Mouse (Mus musculus) frontal cortex, postnatal 14 days (tissue): ENCODE measurements at regions not wholly inside any gene's neighbourhood (a gene's known extent, or its start where the extent isn't known, plus 50 kb on each side); places are given as distances from the start of the nearest gene placed in this dataset.
A peak's percentile ranks its signal among the peaks of the same experiment; 100 is the strongest.

Experiments used
- DNase-seq, 2 experiments: peaks; one replicate each; pipeline ENCODE4 v3.0.0; 2022; ENCODE audit warnings: low spot score in 2 of 2

- DNase-seq = no peak
Observed at GRCm38 (mm10) chr17:81185685-81186084, 120.8 kb upstream of the Thumpd2 start.

DNA sequence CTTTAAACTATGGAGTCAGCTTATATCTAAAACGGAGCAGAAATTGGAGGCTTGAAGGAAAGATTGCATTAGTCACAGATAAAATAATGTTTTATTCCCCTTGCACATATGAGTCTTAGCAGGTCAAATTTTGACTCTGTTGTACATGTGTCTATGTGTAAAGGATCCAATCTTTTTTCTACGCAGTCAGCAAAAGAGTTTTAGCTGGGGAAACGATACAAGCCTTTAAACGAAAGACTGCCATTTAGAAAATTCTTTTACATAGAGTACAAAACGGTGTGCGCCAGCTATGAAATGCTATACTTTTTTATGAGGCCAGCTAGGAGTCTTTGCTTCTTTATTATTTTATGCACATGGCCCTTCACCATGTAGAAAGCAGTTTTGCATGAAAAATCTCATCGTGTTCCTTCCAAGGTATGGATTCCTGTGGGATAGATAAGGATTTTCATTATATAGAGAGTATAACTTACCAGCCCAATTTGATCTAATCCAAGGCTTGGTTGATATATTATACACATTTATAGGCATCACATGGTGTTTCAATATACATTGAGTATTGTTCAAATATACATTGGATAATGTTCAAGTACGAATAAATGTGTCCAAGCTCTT is 116.0 kb upstream of the Thumpd2 start:
- no peak for DNase-seq

- DNase-seq = no peak
Observed at GRCm38 (mm10) chr17:81176306-81176705, 111.4 kb upstream of the Thumpd2 start.

DNA sequence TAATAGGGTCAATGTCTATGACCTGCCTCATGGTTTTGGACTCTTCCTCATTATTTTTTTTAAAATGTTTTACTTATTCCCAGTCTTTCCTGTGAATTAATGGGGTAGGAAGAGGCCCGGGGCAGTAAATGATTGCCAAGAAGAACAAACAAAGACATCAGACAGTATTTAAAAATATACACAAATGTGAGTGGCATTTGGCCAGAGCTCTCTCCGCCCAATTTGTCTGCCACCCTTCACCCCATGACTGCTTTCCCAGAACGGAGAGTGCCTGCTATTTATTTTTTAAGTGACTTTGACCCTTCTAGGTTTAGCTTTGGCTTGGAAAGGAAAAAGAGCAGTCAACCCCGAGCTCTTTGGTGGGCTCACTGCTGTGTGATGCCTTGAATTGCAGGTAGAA is 111.0 kb upstream of the Thumpd2 start:
- DNase-seq = no peak

- DNase-seq = no peak
Observed at GRCm38 (mm10) chr17:81172943-81173342, 108.1 kb upstream of the Thumpd2 start.

DNA sequence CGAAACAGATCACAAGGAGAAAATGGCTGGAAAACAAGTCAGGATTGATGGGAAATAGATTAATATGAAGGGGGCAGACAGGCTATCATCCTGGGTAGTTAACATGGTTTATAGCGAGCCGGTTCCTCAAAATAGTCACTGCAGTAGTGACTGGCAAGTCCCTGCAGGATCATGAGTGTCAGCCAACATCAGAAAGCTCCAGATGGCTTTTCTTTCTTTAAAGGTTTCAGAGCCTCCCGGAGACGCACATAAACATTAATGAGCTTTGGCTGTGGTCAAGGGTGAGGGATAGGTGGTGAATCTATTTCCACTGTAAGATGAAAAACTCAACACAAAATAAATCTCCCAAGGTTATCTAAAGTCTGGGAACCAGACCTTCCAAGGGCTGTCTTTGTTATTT is 104.2 kb upstream of the Thumpd2 start:
- no peak for DNase-seq

- DNase-seq = peak; percentile 4 to 8
Observed at GRCm38 (mm10) chr17:81150730-81151129, 85.8 kb upstream of the Thumpd2 start.

DNA sequence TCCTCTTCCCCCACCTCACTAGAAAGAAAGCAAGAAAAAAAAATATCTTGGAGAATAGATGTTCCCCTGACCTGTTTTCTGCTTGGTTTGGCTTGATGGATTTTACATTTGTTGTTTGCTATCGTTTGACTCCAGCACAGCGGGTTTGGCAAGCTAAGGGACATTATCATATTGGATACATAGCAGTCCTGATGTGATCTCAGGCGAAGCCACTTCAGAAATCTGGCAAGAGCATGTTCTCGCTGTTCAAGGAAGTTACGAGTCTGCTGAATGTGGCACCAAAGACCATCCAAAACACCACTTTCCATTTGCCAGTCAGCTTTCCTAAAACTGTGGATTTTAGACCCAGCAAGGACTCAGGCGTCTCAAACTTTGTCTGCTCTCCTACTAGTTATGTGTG is 69.8 kb upstream of the Thumpd2 start:
- DNase-seq = no peak

- DNase-seq = peak in 1 of 2 experiments; percentile 6
Observed at GRCm38 (mm10) chr17:81133227-81133626, 68.3 kb upstream of the Thumpd2 start.
